Mouse (Mus musculus) gastrocnemius, adult 18-20 months (tissue): Measurements from ENCODE around the gene Tmem164. TPM values are rescaled to one million over a fixed set of nuclear protein-coding genes. Genes with fewer than 3 reads are reported as not detected.
"Not testable (repeated sequence)": the region's sequence is repeated elsewhere in the genome, so short reads cannot be mapped to it uniquely, and the experiment has no call there.

ENCODE experiments used
- DNase-seq: peaks from one replicate; pipeline ENCODE4 v3.0.0; 2021; ENCODE audit warnings: low spot score
- long read RNA-seq, 2 experiments: library from polyadenylated mRNA; stranded (forward); transcript quantifications; one replicate each; pipeline ENCODE4 v2.0.0; 2021
- total RNA-seq, 2 experiments: library from RNA; stranded (reverse); gene quantifications; 2 replicates each; pipeline ENCODE4 v1.2.3; 2021

The Tmem164 gene
- total RNA-seq, result 1 to 10 TPM; 1.1 to 1.2 TPM
- long read RNA-seq, experiment 1, partial matches to known transcripts, result 0 of 2 reads
- long read RNA-seq, experiment 1, other reads (novel, unspliced or antisense), result 2 of 2 reads
- long read RNA-seq, experiment 2, full-length matches to known transcripts, result 1 of 2 reads
- long read RNA-seq, experiment 2, partial matches to known transcripts, result 0 of 2 reads
- long read RNA-seq, experiment 2, other reads (novel, unspliced or antisense), result 1 of 2 reads

DNA sequence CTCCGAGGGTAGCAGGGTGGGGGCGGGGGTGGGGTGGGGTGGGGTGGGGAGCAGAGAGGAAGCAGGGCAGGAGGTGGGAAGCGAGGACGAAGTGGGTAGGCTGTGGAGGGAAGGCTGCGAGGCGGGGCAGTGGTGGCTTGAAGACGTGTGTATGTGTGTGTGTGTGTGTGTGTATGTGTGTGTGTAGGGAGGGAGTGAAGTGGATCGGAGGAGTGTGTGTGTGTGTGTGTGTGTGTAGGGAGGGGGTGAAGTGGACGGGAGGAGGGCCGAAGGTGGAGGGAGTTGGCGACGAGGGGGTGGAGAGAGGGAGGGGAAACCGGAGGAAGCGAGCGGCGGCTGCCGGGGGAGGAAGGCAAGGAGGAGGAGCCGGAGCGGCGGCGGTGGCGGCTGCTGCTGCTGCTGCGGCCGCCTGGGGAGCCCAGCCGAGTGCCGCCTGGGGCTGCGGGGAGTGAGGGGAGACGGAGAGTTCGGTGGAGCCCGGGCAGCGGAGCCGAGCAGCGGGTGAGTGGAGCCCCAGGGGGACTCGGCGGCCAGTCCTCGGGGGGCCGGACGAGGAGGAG lies at the start of gene Tmem164:
Gene Tmem164, plus strand, starts transcription at position 351 of the 560 bp plus-strand sequence.
- DNase-seq, result peak; percentile 70

DNA sequence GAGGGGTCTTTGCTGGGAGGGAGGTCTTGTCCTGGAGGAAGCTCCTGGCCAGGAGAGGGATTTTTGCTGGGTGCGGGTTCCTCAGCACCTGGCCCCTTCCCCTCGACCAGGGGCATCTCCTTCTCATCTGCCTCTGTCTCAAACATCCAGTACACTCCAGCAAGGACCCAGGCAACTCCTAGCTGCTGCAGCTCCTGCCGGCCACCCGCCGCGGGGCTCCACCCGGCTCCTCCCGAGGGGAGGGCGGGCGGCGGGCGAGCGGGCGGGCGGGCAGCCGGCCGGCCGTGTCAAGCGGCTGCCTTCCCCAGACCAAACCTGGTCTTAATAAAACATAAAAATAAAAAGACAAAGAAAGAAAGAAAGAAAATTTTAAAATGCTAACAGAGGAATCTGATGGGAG lies 48.2 kb upstream of the Tmem164 start:
- not testable (repeated sequence) for DNase-seq

DNA sequence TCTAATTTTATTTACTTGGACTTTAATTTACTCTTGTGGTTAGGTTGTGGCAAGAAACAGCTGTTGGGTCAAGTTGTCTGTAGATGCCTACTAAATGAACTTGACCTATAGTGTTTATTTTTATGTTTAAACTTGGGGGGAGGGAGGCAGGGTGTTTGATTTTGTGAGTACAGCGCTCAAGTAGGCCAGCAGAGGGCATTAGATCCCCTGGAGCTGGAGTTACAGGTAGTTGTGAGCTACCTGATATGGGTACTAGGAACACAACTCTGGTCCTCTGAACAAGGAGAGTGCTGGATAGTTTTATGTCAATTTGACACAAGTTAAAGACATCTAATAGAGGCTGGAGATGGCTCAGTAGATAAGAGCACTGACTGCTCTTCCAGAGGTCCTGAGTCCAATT lies 34.0 kb upstream of the Tmem164 start:
- no peak for DNase-seq

DNA sequence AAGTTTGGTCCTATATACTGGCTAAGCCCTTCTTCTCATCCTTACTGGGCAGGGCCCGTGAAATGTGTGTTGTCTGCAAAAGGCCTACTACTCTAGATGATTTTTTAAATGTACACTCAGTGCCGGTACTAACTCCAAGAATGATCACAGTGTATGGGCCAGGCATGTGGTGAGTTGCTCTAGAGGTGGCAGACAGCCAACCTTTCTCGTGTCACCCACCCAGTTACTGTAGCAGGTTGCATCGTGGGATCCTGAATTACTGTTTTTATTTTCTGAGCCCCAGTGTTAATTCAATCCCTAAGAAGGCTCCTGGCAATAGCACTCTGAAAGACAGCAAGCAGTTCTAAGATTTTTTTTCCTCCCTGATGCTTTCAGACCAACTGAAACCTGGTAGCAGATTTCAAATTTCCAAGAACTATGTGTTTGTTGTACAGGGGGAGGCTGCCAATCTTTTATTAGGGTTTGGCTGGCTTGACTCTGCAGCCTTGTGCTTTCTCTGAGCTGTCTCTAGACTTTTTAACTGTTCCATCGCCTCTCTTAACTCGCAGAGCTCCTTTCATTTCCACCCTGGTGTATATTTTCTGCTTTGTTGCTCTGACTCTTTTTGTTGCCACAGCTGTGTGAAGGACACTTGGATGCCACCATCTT lies 31.0 kb upstream of the Tmem164 start:
- DNase-seq, result peak; percentile 1

DNA sequence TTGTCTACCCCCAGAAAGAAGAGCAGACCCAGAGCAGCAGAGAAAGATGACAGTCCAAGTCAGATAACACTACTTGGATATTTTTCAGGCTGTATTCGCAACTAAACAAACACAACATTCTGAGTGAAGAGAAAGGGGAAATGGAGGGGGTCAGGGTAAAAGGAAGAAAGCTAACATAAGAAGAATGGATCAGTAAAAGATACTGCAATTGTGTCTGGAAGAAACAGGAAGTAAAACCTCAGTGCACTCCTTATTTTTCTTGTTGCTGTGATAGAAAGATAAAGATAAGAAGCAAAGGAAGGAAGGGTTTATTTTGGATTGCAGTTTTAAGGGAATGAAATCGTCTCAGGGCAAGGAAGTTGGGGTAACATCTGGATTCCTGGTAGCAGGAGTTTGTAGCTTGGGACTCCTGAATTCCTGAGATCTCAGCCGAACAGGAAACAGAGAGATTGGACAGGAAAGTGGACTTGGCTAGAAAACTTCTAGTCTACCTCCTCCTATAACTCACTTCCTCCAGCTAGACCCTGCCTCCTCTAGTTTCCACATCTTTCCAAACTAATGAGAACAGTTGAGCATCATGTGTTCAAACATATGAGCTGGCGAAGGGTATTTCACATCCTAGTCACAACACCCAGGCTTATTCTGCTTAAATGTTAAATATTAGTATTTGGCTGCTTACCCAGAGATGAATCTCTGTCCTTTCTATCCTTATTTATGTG lies 16.3 kb upstream of the Tmem164 start:
- no peak for DNase-seq

DNA sequence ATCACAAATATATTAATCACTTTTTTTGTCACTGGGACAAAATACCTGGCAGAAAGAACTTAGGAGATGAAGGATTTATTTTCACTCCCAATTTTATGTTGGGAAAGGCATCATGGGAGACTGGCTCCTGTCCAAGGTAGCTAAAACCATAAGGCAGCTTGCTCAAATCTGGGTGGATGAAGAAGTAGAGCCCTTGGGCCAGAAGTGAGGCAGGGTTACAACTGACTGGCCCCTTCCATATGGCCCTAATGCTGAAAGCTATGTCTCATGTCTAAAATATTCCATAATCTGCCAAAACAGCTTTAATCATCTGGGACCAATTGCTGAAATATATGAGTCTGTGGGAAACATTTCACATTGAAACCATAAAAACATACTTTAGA lies 15.8 kb upstream of the Tmem164 start:
- DNase-seq, result no peak

DNA sequence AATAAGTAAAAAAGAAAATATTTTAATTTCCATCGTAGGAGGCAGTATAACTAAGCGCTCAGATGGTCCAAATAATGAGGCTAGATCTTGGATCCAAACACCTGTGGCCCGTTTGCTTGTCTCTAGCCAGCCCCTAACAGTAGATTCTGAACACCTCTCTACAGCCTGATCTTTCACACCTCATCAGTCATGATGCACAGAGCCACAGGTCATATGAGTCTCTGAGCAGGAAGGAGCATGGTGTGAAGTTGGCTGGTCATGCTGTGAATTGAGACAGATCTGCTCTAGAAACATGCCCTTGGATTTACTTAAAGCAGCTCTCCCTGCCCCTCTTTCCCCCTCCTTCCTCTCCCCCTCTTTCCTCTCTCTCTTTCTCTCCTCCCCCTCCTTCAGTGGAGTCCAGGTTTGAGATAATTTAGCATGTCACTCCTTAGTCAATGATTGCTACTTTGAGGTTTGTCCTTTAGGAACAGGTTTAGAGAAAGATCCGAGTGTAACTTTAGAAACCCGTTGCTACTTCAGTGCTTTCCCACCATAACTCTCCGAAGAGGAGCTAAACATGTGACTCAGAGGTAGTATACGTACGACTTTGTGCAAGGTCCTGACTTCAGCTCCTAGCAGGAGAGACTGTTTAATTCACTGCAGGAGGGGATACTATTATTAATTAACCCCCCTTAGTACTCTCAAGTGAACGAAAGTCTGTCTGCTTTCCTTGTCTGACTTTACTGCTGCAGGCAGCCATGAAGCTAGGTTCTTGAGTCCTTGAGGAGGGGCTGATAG lies 11.7 kb upstream of the Tmem164 start:
- no peak for DNase-seq

DNA sequence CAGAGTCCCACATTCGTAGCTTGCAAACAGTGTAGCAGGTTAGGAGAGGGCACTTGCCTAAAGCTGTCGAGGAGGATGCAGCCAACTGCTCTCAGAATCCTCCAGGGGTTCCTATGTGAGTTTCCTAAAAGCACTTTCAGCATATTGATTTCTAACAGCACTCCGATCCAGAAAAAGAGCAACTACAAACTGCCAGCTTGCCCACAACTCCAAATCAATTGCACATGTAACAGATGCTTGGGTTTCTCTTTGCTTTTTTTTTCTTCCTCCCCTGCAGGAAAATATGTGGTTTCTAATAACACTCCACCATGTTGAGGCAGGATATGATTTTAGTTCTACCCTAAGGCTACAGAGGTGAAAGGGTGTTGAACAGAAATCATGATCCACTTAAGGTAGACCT lies 11.1 kb upstream of the Tmem164 start:
- no peak for DNase-seq

DNA sequence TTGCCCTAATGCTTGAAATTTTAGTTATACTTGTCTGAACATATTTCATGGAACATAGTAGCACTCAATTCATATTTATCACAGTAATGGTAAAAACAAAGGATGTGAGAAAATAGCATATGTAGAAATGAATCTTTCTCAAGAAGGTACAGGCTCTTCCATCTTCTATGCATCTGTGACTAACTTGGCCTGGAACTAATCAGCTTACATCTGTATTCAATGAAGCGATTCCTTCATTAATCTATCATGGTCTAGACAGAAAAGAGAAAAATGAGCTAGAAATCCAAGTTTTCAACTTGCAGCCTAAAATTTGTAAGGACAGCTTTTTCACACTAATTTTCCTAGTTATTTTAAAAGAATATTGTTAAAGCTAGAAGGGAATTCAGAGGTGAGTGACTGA lies 10.1 kb upstream of the Tmem164 start:
- no peak for DNase-seq

DNA sequence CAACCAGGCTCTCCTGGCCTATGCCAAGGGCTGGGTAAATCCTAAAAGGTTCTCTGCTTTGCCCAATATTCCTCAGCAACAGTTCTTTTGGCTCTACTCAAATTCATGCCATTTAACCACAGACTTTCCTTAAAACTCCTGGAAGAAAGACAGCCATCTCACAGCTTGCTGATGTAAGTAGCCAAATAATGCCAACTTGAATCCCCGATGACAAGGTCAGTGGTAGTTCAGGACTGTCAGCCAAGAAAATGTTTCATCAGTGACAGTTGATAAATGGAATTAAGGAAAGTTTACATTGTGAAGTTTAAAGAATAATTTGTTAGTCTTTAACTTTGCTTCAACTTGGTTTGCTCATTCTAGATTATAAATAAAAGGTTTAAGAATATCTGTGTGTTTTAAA lies 8.5 kb upstream of the Tmem164 start:
- no peak for DNase-seq

DNA sequence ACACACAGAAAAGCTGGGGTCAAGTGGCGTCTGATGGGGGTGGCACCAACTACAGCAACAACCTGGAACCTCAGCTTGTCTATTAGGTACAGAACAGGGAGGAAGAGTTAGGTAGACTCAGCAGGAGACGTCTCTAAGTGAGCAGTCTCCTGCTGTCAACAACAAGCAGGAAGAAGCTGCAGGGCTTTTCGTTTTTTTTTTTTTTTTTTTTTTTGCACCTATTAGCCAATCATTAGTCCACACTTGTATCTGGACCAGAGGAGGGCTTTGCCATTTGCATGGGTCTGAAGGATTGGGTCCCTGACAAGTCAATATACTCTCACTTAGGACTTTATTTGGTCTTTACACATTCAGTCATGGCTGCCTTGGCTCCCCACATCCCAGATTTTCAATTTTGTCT lies 4.0 kb upstream of the Tmem164 start:
- no peak for DNase-seq

DNA sequence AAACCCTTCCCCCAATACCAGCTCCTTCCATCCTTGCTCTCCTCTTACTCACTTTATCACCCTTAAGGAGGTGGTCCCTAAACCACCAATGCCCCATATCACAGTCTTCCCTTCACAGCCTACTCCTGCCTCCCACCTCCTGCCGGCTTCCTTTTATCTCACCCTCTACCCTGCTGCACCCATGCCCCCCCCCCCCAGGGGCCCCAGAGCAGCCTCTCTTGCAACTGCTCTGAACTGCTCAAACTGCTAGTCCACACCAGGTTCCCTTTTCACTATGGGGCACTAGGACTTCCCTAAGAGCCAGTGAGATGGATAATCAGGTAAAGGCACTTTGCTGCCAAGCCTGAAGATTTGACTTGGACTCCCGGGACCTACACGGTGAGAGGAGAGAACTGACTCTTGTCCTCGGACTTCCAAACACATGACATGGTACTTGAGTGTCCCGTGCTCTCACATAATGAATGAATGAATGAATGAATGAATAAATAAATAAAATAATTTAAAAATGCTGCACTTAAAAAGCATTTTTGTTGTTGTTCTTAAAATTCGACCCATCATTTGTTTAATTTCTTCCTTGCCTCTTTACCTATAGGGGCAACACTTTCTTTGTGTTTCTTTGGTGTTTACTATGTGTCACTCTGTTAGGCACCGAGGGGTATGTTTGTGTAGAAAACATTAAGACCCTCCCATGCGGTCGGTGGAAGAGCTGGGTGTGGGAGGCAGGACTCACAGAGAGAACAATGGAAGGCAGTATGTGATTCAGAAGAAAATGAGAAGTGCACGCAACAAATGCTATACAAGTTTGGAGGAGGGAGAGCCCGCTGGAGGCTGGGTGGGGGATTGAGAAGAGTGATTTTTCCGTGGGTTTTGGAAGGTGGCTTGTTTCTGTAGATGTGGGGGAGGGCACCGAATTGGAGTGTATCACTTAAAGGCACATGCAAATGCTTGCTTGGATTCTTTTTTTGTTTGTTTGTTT lies 2.4 kb upstream of the Tmem164 start:
- DNase-seq, result no peak

DNA sequence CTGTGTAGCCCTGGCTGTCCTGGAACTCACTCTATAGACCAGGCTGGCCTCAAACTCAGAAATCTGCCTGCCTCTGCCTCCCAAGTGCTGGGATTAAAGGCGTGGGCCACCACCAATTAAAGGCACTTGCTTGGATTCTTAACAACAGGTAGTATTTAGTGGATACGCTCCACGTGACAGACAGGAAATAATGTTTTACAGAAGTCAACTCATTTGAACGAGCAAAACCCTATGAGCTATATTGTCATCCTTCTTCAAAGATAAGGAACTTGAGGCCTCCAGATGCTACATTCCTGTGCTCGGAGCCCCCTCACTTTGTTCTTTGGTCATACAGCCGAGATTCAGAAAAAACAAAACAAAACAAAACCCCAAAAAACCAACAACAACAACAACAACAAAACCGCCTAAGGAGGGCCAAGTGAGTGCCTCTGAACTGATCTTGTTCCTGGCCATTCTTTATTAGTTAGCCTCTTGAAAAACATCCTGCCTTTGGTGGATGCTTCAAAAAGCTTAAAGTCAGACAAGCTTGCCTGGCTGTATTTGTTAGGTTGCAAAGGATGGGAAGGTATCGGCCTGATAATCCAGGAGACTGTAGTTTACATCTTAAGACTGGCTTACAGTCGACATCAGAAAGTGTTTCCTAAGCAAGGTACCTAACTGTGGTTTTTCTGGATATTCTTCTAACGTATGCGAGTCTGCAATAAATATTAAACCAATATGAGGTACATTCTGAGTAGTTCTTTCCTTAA lies 1.5 kb upstream of the Tmem164 start:
- DNase-seq, result no peak

DNA sequence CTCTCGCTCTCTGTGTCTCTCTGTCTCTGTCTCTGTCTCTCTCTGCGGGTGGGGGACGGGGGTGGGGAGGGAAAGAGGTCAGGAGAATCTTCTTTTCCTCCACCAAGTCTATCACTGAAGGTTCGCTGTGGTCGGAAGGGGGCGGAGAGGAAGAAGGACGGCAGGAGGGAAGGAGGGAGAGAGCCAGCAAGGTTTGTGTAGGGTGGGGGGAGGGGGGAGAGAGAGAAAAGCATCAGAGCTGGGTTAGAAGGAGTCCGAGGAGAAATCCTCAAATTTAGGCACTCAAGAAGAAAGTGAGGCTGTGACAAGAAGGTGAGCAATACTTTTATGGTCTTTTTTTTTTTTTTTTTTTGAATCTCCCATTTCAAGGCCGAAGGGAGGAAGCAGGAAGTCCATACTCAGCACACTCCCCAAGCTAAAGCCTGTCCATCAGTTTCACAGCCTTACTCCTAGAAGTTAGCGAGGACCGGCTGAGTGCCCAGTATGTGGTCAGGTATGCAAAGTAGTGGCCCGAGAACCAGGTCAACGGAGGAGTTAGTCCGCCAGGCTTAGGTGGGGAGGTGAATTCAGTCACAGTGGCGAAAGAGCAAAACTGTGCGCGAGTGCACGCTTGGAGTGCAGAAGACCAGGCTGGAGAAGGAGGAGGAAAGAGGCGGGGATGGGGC lies 683 bp upstream of the Tmem164 start:
- DNase-seq, result no peak

DNA sequence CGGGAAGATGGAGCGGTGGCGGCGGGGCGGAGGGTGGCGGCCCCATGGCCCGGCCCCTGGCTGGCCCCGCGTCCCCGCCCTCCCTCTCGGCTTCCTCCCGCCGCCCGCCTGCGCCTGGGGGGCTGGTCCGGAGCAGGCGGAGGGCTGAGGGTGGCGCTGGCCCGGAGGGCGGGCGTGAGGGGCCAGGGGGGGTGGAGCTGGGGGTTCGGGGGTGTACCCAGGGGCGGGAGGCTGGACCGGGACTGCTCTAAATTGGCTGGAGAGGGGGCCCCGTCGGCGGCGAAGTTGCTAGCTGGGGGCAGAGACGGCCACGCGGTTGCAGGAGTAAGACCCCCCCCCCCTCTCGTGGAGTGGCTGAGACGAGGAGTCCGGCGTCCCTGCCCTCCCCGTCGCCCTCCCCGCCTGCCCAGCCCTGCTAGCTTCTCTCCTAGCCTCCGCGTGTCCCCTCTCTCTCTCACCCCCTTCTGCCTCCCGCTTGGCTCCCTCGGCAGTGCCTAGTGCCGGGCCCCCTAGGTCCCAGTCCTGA lies 473 bp downstream of the Tmem164 start:
- no peak for DNase-seq

DNA sequence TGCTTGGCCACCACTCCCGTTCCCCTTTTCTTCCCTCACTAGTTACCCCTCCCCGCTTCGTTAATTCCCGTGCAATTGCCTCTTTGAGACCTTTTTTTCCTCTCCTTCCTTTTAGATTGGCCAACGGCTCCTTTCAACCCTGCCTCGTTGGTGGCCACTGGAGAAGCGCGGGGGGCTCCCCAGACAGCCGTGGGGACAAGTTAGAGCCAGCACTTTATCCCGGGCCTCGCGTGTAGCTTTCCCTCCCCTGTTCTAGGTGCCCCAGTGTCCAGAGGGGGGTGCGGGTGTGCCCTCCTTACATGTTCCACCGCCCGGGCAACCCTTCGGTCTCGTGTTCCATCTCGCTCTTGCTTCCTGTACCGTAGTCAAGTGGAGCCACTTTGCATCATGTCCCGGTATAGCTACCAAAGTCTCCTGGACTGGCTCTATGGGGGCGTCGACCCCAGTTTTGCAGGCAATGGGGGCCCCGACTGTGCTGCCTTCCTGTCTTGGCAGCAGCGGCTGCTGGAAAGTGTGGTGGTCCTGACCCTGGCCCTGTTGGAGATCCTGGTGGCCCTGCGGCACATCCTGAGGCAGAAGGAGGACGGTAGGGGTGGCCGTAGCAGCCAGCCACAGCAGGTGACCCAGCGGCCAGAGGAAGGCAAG lies 1.1 kb downstream of the Tmem164 start:
- DNase-seq, result no peak

DNA sequence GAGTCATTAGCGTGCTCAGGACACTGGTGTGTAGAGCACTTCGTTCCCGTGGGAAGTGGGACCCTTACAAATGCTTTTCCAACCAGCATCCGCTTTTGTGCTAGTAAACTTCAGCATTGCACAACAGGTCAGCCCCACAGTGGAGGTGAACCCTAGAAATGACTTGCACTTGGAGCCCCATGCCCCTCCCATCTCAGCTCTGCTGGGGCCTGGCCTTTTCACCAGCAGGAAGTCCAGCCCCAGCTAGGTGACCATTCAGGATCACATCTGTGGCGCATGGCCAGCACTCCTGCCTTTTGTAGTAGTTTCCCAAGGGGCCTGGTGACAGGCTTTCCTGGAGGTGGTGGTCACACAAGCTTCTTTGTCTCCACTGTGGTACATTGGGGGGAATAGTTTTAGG lies 1.8 kb downstream of the Tmem164 start:
- no peak for DNase-seq

DNA sequence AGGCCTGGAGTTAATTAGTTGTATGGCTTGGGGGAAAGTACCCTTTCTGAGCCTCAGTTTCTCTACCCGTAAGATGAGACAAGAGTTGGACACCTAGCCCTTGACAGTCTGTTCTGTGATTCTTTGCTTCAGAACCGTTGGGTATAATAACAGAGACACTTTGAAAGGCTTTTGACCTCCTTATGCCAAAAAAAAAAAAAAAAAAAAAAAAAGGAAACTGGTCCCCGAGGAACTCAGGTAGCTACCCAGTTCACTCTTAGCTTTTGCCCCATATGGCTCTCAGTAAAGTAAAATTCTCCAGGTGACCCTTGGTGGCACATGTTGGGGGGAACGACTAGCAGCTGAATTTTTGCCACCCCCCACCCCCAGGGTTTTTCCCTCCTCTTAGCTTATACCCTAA lies 3.5 kb downstream of the Tmem164 start:
- no peak for DNase-seq

DNA sequence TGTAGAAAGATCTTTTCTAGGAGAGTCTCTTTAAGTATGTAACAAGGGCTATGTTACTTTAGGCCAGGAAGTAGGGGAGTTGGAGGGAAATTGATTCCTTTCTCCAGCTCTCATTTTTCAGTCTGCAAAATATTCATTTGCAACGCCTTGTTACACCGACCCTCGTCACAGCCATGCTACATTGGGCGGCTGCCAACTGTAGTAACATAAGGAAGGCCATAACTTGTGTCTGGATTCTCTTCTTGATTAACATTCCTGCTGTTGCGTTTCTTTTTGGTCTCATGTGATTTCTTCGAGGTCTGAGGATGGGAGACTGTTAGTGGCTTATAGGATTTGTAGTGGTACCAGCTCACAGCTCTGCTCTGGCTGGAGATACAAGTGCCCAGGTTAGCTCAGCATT lies 4.5 kb downstream of the Tmem164 start:
- no peak for DNase-seq
